Mouse (Mus musculus) CH12.LX (cell line): Measurements from ENCODE around the gene Gm10203. TPM values are rescaled to one million over a fixed set of nuclear protein-coding genes. Genes with fewer than 3 reads are reported as not detected.

Experiments used
- DNase-seq: peaks from one replicate; pipeline ENCODE4 v3.0.0-alpha.2; 2013; ENCODE audit errors: extremely low read depth
- H3K27ac ChIP-seq: 2 replicates; pipeline ENCODE4 v1.5.1; 2012; ENCODE audit warnings: low read depth, mild to moderate bottlenecking, control low read depth, moderate library complexity; ENCODE audit not compliant: insufficient read depth
- H3K27me3 ChIP-seq: replicated peaks from 2 replicates; pipeline ENCODE3; 2012; ENCODE audit warnings: inconsistent platforms
- H3K36me3 ChIP-seq, 2 experiments: replicated peaks in 1 of 2; 2 replicates each; pipeline versions ENCODE3 to v1.6.1; 2012; ENCODE audit warnings: inconsistent platforms in 1 of 2, low read length in 1 of 2, mild to moderate bottlenecking in 1 of 2, mixed read lengths in 1 of 2, moderate library complexity in 1 of 2; ENCODE audit not compliant: control insufficient read depth in 1 of 2, insufficient read depth in 1 of 2
- H3K4me1 ChIP-seq, 2 experiments: 2 replicates each; pipeline ENCODE4 v1.6.1; 2012; ENCODE audit warnings: inconsistent platforms in 1 of 2, moderate library complexity in 1 of 2; ENCODE audit not compliant: insufficient read depth in 2 of 2, control insufficient read depth in 1 of 2
- H3K4me2 ChIP-seq: 2 replicates; pipeline ENCODE4 v1.6.1; 2012; ENCODE audit warnings: low read depth, mild to moderate bottlenecking, control low read depth; ENCODE audit not compliant: poor library complexity, insufficient read depth, severe bottlenecking
- H3K4me3 ChIP-seq, 3 experiments: fragments of 150-350 bp in 1 of 3; sonication (generic) in 1 of 3; replicated peaks in 1 of 3; 2 replicates each; pipeline versions ENCODE3 to v1.5.1; 2011 to 2012; ENCODE audit warnings: low read depth in 2 of 3, low read length in 2 of 3, mild to moderate bottlenecking in 2 of 3, moderate library complexity in 2 of 3, control low read depth in 1 of 3, improper control_type of control experiment in 1 of 3, inconsistent platforms in 1 of 3, mixed read lengths in 1 of 3; ENCODE audit not compliant: poor library complexity in 1 of 3
- H3K79me2 ChIP-seq: replicated peaks from 2 replicates; pipeline ENCODE4 v1.6.1; 2012; ENCODE audit warnings: mild to moderate bottlenecking, moderate library complexity; ENCODE audit not compliant: control insufficient read depth, poor library complexity, insufficient read depth, severe bottlenecking; ENCODE audit errors: extremely low read depth
- H3K9ac ChIP-seq: 2 replicates; pipeline ENCODE4 v1.6.1; 2012; ENCODE audit warnings: low read depth, mild to moderate bottlenecking, control low read depth, moderate library complexity; ENCODE audit not compliant: insufficient read depth
- H3K9me3 ChIP-seq: replicated peaks from 2 replicates; pipeline ENCODE3; 2012; ENCODE audit warnings: low read length, inconsistent platforms, mixed read lengths
- CHD2 ChIP-seq: IDR thresholded peaks from 2 replicates; pipeline ENCODE4 v1.6.1; 2011; ENCODE audit warnings: low read length, improper control_type of control experiment
- CTCF ChIP-seq, 2 experiments: IDR thresholded peaks in 1 of 2; conservative IDR thresholded peaks in 1 of 2; 2 replicates each; pipeline ENCODE4 v1.5.1; 2011 to 2012; ENCODE audit warnings: low read depth in 2 of 2, low read length in 2 of 2, improper control_type of control experiment in 1 of 2, inconsistent platforms in 1 of 2, mild to moderate bottlenecking in 1 of 2, moderate library complexity in 1 of 2
- E2F4 ChIP-seq: IDR thresholded peaks from 2 replicates; pipeline ENCODE4 v1.6.1; 2011; ENCODE audit warnings: low read depth, low read length, improper control_type of control experiment; ENCODE audit not compliant: insufficient replicate concordance
- HCFC1 ChIP-seq: IDR thresholded peaks from 2 replicates; pipeline ENCODE4 v1.6.1; 2012; ENCODE audit warnings: low read depth, mild to moderate bottlenecking, inconsistent platforms, low read length, improper control_type of control experiment
- JUND ChIP-seq: conservative IDR thresholded peaks from 2 replicates; pipeline ENCODE4 v1.6.1; 2011; ENCODE audit warnings: low read depth, low read length, improper control_type of control experiment
- KAT2A ChIP-seq: IDR thresholded peaks from 2 replicates; pipeline ENCODE4 v1.6.1; 2012; ENCODE audit warnings: low read length, improper control_type of control experiment, inconsistent platforms; ENCODE audit not compliant: insufficient replicate concordance
- MAFK ChIP-seq: IDR thresholded peaks from 2 replicates; pipeline ENCODE4 v1.6.1; 2011; ENCODE audit warnings: low read length, improper control_type of control experiment; ENCODE audit not compliant: insufficient replicate concordance
- MXI1 ChIP-seq: IDR thresholded peaks from 2 replicates; pipeline ENCODE4 v1.6.1; 2011; ENCODE audit warnings: mild to moderate bottlenecking, low read depth, low read length, improper control_type of control experiment
- MYC ChIP-seq: IDR thresholded peaks from 2 replicates; pipeline ENCODE4 v1.6.1; 2011; ENCODE audit warnings: low read depth, mild to moderate bottlenecking, improper control_type of control experiment, low read length
- NELFE ChIP-seq: IDR thresholded peaks from 2 replicates; pipeline ENCODE4 v1.6.1; 2011; ENCODE audit warnings: low read depth, low read length, improper control_type of control experiment
- POLR2AphosphoS2 ChIP-seq: IDR thresholded peaks from 2 replicates; pipeline ENCODE4 v1.6.1; 2011; ENCODE audit warnings: low read depth, low read length, improper control_type of control experiment
- TBP ChIP-seq: conservative IDR thresholded peaks from 2 replicates; pipeline ENCODE4 v1.6.1; 2011; ENCODE audit warnings: low read depth, low read length, improper control_type of control experiment
- dilution Hi-C: fragments of 300-500 bp; cut with MboI; formaldehyde crosslinking; loops from 2 replicates; pipeline ENCODE4 v1.14.3; 2020; ENCODE audit warnings: low sequenced_read_pairs; ENCODE audit not compliant: extremely low pct_unique_long_range_greater_than_20kb, extremely low pct_ligation_motif_present
- in situ Hi-C: fragments of 300-500 bp; cut with MboI; formaldehyde crosslinking; loops from 3 replicates; pipeline ENCODE4 v1.14.3; 2019; ENCODE audit warnings: low sequenced_read_pairs, low pct_ligation_motif_present, low pct_unique_long_range_greater_than_20kb, mixed read lengths
- polyA plus RNA-seq: library from polyadenylated mRNA; unstranded; fragments of >175 nt; gene quantifications from 2 replicates; pipeline ENCODE4 v1.2.1, GENCODE M21; 2012; ENCODE audit warnings: low read depth; ENCODE audit not compliant: insufficient read length
- total RNA-seq, 2 experiments: library from RNA; depleted of rRNA; stranded (reverse); fragments of 300-350 nt in 1 of 2; fragments of >200 nt in 1 of 2; gene quantifications; 2 replicates each; pipeline ENCODE4 v1.2.3; 2012 to 2014

Gm10203 gene
- total and polyA plus RNA-seq, 3 experiments = not detected

DNA sequence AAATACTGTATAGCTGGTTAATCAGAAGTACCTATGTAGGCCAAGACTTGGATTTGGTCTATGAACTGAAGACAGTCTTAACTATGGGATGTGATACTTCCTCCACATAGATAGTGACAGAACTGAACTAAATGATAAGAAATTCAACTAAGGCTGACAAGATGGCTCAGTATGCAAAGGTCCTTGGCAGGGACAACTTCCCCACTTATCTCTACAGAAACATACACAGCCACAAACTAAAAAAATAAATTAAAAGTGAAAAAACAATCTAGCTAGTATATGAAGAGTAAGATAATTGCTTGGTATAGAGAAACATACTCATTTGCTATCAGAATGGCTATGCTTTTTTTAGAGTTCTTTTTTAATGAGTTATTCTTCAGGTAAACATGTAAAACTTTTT, 49.1 kb downstream of the Gm10203 start:
- no peak overlapping the region for H3K4me2 ChIP-seq
- DNase-seq = no peak
- no peaks in the 10 kb centered on the region for H3K27me3 ChIP-seq
- H3K9ac ChIP-seq = no peak overlapping the region
- H3K79me2 ChIP-seq = no peaks in the 10 kb centered on the region
- H3K9me3 ChIP-seq = no peaks in the 10 kb centered on the region
- H3K4me3 ChIP-seq = no peak overlapping the region
- dilution Hi-C loops = no loop called here
- TF ChIP-seq POLR2AphosphoS2 = no peak
- no peak for TF ChIP-seq E2F4
- no peak for TF ChIP-seq MXI1
- TF ChIP-seq CHD2 = no peak
- no peak for TF ChIP-seq KAT2A
- no peak for TF ChIP-seq MYC
- TF ChIP-seq NELFE = no peak
- TF ChIP-seq HCFC1 = no peak
- no peak for TF ChIP-seq TBP
- no peak for TF ChIP-seq MAFK
- no peak for TF ChIP-seq JUND
- no peak for TF ChIP-seq CTCF (conservative IDR thresholded peaks at IDR 0.05 in 1 of 2, IDR thresholded peaks at IDR 0.05 in 1 of 2; ENCODE audit: low read depth in 2 of 2, low read length in 2 of 2)
- peaks cover 14 to 68% of the 10 kb centered on the region in 2 experiments for H3K36me3 ChIP-seq
- no peak overlapping the region for H3K27ac ChIP-seq
- in situ Hi-C loops = no loop called here
- no peaks in the 10 kb centered on the region for H3K4me1 ChIP-seq

Other genes starting within 250 kb of the Gm10203 start
- gene Caprin2, start 233.9 kb upstream of the Gm10203 start, total RNA-seq (2012; rRNA removed) = 0.92 and 0.93 TPM in 2 replicates
- gene Caprin2, start 233.9 kb upstream of the Gm10203 start, total RNA-seq (2014; rRNA removed) = 2.0 TPM in 2 replicates
- 2.9 and 3.2 TPM in 2 replicates for gene Caprin2, start 233.9 kb upstream of the Gm10203 start, polyA plus RNA-seq
- 57.5 and 66.6 TPM in 2 replicates for gene Sinhcaf, start 183.7 kb upstream of the Gm10203 start, total RNA-seq (2012; rRNA removed)
- gene Sinhcaf, start 183.7 kb upstream of the Gm10203 start, total RNA-seq (2014; rRNA removed) = 140 and 146 TPM in 2 replicates
- 64.7 and 82.3 TPM in 2 replicates for gene Sinhcaf, start 183.7 kb upstream of the Gm10203 start, polyA plus RNA-seq
- gene Dennd5b, start 28.5 kb upstream of the Gm10203 start, total RNA-seq (2012; rRNA removed) = 3.1 and 5.4 TPM in 2 replicates
- 1.4 and 1.6 TPM in 2 replicates for gene Dennd5b, start 28.5 kb upstream of the Gm10203 start, total RNA-seq (2014; rRNA removed)
- gene Dennd5b, start 28.5 kb upstream of the Gm10203 start, polyA plus RNA-seq = 1.3 and 2.2 TPM in 2 replicates
- gene Etfbkmt, start 9.7 kb downstream of the Gm10203 start, total RNA-seq (2012; rRNA removed) = 5.6 and 7.8 TPM in 2 replicates
- gene Etfbkmt, start 9.7 kb downstream of the Gm10203 start, total RNA-seq (2014; rRNA removed) = 17.3 and 18.9 TPM in 2 replicates
- 9.3 and 12.4 TPM in 2 replicates for gene Etfbkmt, start 9.7 kb downstream of the Gm10203 start, polyA plus RNA-seq
- gene Amn1, start 58.5 kb downstream of the Gm10203 start, total RNA-seq (2012; rRNA removed) = 5.5 and 6.3 TPM in 2 replicates
- 8.9 and 10.8 TPM in 2 replicates for gene Amn1, start 58.5 kb downstream of the Gm10203 start, total RNA-seq (2014; rRNA removed)
- 3.2 and 4.1 TPM in 2 replicates for gene Amn1, start 58.5 kb downstream of the Gm10203 start, polyA plus RNA-seq
- gene Resf1, start 179.2 kb downstream of the Gm10203 start, total RNA-seq (2012; rRNA removed) = 12.4 and 13.4 TPM in 2 replicates
- 20.9 and 25.3 TPM in 2 replicates for gene Resf1, start 179.2 kb downstream of the Gm10203 start, total RNA-seq (2014; rRNA removed)
- gene Resf1, start 179.2 kb downstream of the Gm10203 start, polyA plus RNA-seq = 14.7 and 15.5 TPM in 2 replicates